Mouse (Mus musculus): ENCODE measurements at regions not wholly inside any gene's neighbourhood (a gene's known extent, or its start where the extent isn't known, plus 50 kb on each side); places are given as distances from the start of the nearest gene placed in this dataset.

- no peak for TF ChIP-seq CTCF (IDR thresholded peaks at IDR 0.05; ENCODE audit: low read depth)
- TF ChIP-seq EP300 (IDR thresholded peaks at IDR 0.05; ENCODE audit: low read depth): no peak
Measured at GRCm38 (mm10) chr8:11067450-11067849, 59.2 kb upstream of the Irs2 start.

Data from heart, postnatal 0 days (tissue).